Mouse (Mus musculus): ENCODE measurements around the gene Tnmd.

Gene Tnmd

DNA sequence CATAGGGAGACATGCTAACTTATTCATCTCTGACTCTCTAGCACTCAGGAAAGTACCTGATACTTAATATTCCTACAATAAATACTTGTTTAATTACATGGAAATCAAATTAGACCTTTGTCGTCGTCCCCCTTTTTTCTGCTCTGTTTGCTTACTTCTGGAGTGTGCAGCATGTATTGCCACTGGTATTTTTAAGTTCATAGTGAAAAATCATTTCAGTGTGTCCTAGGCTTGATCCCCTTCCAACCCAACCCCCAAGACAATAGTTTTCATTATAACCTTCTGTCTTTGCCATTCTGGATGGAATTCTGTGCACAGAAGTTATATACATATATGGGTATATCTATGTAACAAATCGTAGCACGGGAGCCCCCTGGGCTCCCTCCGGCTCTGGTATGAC is at the start of gene Tnmd:
Gene Tnmd (plus strand): TSS at position 301 of the 400 bp plus-strand sequence.
- DNase-seq (ENCODE audit: low read depth): no peak

DNA sequence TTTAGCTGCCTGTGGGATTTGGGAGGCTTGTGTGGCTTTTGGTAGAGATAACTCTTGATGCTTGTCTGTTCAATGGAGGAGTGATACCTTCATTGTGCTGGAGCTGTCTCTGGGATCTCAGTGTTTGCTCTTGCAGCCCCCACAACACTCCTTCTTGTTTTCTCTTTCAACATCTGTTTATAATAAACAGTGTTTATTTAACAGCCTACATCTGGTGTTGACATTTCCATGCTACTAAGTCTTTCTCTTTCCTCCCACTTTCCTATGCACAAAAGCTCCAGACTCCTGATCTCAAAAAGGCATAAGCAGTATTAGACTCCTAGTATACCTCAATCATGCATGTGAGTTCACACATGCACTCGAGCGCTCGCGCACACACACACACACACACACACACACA is 2.9 kb downstream of the Tnmd start:
- DNase-seq (ENCODE audit: low read depth): no peak

DNA sequence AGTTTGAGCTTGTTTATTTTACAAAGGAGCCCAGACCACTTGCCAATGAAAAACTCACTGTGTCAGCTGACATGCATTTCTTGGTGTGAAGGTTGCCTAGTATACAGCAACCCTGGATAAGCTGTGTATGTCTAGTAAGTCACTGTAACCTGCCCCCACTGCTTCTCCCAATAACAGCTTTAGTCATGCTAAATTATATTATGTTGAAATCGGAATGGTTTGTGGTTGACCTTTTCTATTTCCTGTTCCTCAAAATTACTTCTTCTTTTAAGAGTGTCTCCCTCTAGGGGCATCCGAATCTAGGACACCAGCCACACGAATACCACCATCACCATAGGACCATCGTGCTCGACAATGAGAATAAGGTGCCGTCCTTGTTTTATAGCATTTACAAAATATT is 19.0 kb downstream of the Tnmd start:
- no peak for DNase-seq (ENCODE audit: low read depth)

DNA sequence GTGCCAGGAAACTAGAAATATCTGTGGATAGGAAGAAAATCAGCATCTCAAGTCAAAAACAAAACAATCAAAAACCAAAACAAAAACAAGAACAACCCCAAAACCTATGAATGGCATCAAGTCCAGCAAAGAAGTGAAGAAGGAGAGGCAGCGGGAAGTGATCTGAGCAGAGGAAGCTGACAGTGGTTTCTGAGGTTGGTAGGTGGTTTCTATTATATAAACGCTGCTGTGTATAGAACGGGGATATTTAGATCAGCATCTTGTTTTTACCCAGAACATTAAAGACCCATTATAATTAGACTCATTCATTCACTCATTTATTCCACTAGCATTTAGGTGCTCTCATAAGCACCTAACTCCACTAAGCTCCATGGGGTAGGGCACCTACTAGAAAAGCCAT is 36.5 kb downstream of the Tnmd start:
- DNase-seq (ENCODE audit: low read depth): no peak

DNA sequence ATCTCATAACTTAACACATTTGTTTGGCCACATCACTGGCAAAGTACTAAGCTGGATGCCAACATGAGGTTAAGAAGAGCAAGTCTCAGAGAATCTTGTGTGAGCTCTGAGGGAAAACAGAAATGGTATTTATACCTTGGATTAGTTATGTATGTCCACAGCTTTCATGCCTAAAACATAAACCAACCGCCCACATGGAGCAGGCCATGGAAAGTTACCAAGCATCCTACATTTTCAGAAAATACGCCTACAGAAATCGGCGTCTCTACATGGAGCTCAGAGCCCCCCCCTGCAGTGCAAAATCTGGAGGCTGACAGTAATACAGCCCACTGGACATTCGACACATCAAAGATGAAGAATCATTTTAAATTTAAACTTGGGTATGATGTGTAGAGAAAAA is 37.3 kb downstream of the Tnmd start:
- no peak for DNase-seq (ENCODE audit: low read depth)

DNA sequence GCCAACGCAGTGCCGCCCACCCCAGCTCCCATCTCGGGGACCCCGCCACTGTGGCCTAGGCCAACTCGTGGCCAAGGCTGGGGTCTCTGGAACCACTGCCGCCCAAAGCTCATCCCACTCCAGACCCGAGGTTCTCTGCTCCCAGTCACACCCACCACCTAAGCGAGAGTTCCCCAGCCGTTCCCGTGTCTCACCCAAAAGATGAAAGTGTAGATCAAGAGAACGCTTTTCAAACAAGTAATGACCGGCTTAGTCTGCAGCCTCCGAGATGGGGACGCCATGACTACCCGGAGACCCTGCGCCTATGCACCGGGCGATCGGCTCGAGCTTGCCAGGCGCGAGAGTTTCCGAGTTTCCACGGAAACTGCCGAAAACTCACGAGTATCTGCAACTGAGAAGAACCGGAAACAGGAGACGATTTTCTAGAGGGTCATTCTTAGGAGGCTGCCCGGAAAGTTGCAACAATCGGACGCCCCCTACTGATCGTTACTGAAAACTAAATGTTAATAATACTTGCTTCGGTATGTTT is 47.3 kb downstream of the Tnmd start, which contains the start of gene Tspan6:
Gene Tspan6 (minus strand): TSS at position 416 of the 529 bp plus-strand sequence.
- DNase-seq (ENCODE audit: low read depth): peak; percentile 90

DNA sequence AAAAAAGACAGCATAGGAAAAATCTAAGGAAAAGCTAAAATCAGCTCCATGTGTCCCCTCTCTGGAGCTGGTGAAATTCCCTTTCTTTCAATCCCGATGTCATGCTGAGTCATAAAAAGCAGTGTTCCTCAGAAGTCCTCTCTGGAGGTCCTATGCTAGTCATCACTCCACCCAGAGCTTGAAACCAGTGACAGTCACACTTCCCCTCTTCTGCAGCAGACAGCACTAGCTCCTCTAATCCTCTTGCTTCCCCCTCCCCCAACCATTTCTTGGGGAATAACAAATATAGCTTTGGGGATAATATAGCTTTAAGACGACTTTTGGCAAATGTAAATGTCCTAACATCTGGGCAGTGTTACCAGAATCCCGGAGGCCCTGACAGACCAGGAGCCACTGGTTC is 57.5 kb downstream of the Tnmd start, which contains the start of gene Srpx2:
Gene Srpx2 (plus strand): TSS at position 166 of the 400 bp plus-strand sequence.
- peak; percentile 8 for DNase-seq (ENCODE audit: low read depth)

DNA sequence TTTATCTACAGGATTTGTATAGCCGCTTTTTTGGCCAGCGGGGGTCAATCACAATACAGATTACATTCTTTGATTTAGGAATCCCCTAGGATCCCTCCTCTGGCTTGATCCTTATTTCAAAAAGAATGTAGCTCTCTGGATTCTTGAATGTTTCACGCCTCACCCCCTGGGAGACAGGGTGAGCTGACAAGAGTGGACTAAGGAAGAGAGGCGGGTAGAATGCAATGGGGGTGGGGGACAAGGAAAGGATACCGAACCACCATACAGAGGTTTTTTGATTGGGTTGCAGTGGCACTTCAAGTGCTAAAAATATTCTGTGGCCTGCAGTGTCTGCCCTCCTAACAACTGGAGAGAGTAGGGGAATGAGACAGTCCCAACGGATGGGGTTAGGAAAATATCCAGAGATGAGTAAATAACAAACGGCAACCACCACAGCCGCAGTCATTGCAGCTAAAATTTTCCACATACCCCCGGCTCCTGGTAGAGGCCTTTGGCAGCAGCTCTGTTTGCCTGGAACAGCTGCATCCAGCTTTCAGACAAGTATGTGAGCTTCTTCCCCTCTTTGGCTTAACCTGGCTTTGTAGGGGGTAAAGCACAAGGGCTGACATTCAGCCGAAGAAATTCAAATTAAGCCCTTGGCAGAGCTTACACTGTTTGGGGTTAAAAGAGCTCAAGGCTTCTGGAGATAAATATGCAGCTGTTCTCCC is 60.8 kb downstream of the Tnmd start:
- DNase-seq (ENCODE audit: low read depth): peak; percentile 48

DNA sequence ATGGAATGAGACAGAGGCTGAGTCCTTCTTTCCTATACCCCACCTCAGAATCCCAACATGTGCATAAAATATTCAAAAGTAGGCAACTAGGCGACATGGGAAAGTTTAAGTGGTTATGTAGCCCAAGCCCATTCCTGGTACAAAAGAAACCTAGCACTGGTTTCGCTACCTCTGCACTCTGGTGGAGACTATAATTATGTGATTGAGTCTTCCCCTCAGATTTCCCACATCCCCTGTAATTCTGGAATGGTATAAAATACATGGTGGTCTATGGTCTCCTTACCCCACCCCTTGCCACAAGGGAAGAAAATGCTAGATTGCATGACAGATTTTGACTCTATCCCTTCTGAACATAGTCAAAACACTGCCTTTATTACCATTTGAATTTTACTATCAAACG is 62.2 kb downstream of the Tnmd start:
- no peak for DNase-seq (ENCODE audit: low read depth)

DNA sequence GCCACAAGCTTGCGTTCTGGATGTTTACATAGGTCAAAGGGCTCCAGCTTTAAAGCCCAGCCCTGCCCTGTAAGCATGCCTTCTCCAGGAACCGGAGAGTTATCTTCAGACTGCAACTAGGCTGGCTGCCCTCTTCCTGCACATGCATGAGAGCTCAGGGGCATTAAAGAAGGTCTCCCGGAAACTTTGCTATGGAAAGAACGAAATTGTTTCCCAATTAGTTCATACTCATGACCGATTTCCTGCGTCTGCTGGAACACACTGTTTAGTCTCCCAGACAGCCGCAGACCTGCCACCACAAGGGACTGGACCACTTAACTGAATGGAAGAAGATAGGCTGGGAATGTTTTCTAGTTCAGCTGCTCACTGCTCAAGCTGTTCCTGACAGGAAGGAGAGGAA is 63.4 kb downstream of the Tnmd start:
- DNase-seq (ENCODE audit: low read depth): no peak
